Mouse (Mus musculus) right cerebral cortex, postnatal 4 days (tissue): ENCODE results near the gene Gm6760.

Experiments
- DNase-seq: peaks from one replicate; pipeline ENCODE4 v3.0.0-alpha.2; 2022

Gm6760 gene

DNA sequence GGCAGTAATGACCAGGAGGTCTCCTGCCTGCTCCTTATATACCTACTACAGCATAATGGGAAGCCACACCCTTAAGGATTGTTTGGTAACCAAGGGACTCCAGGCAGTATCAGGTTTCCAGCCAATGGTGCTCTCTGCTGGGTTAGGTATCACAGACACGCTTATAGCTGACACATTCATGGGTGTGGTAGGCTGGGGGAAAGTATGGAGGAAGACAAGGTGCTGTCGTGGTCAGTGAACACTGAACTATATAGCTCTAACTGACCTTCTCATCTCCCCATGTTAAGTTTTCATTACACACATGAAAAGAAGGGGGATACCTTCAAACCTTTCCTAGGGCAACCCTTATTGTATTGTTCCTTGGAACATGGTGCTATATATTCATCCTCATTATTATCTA lies at the start of gene Gm6760:
Gm6760 (minus strand) TSS at position 101 of the 400 bp plus-strand sequence.
- DNase-seq = no peak

DNA sequence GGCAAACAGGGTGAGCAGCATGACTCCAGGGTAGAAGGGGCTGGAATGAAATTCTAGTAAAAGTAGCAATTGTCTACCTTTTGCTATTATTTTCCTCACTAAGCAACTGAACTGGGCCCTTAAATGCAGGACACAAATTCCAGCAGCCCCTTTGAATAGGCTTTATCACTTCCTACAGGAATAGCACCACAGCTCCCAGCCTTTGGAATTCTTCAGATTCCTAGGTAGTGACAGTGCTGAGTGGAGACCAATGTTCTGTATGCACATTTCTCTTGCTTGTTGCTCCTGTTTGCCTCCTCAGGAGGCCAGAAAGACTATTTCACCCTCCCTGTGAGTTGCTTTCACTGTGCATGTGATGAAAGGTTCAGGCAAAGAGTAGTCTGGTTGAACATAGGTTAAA lies 29.2 kb upstream of the Gm6760 start:
- DNase-seq = no peak

DNA sequence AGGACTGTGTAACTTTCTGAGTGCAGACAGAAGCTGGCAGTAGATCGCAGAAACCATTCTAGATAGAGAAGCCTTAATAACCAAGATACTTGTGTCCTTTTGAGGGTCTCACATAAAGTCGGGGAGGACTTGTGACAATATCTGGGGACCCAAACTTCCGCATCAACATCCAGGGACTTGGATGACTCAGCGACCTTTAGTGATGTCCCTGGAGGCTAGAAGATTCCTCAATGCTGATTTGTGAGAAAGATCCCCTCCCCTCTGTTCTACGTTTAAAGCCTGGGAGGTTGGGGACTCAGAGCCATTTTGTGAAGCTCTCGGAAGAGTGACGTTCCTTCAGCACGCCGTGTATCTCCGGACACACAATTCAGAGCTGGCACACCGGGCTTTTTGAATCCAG lies 21.2 kb upstream of the Gm6760 start, which contains the start of gene 3830417A13Rik:
3830417A13Rik (plus strand) TSS at position 301 of the 400 bp plus-strand sequence.
- DNase-seq = no peak
